ENCODE assay signal across 19 mouse cellular contexts in genomic region chr9:45066735-45067134, GRCm38 (mm10). TPM values are rescaled to one million over a fixed set of nuclear protein-coding genes. Genes with fewer than 3 reads are reported as not detected.
"Had no signal": no experiment of that assay in that cellular context is flagged by ENCODE, and none has a peak within 500 bp of the region (broad histone marks: within the 10 kb centered on the region; RNA-seq: fewer than 3 reads in every experiment).

No protein-coding gene starts in this region.

- H3K4me2 ChIP-seq: lung, embryonic 14.5 days; midbrain, embryonic 11.5 days; midbrain, embryonic 13.5 days; neural tube, embryonic 12.5 days; stomach, embryonic 15.5 days had no signal

- H3K9ac ChIP-seq: liver, embryonic 14.5 days; lung, embryonic 14.5 days; midbrain, embryonic 13.5 days; neural tube, embryonic 12.5 days; stomach, embryonic 15.5 days had no signal

- ATAC-seq: midbrain, embryonic 13.5 days; midbrain, embryonic 16.5 days had no signal

- H3K27ac ChIP-seq: liver, embryonic 14.5 days; midbrain, embryonic 13.5 days; neural tube, embryonic 12.5 days; stomach, embryonic 15.5 days; stomach, postnatal 0 days had no signal

- H3K4me1 ChIP-seq: megakaryocyte, embryonic 14.5 days; midbrain, embryonic 13.5 days; neural tube, embryonic 12.5 days; stomach, embryonic 15.5 days had no signal

- DNase-seq: lung, adult 18-20 months; lung, embryonic 14.5 days; lung, postnatal 14 days; lung, postnatal 36 days; right cerebral cortex, postnatal 14 days; thymus, adult 2 months; thymus, postnatal 25 days; thymus, postnatal 4 days had no signal

- H3K27me3 ChIP-seq: midbrain, embryonic 13.5 days; neural tube, embryonic 12.5 days; stomach, embryonic 15.5 days had no signal

- H3K9me3 ChIP-seq: megakaryocyte, embryonic 14.5 days; midbrain, embryonic 13.5 days; neural tube, embryonic 12.5 days; stomach, embryonic 15.5 days had no signal

- H3K36me3 ChIP-seq: midbrain, embryonic 13.5 days; neural tube, embryonic 12.5 days; stomach, embryonic 15.5 days had no signal

- H3K4me3 ChIP-seq: megakaryocyte, embryonic 14.5 days; midbrain, embryonic 13.5 days; neural tube, embryonic 12.5 days; stomach, embryonic 15.5 days had no signal

RNA-seq across cellular contexts. Expression of gene Jaml, which starts 12.2 kb away (rescaled TPM):
- polyA plus RNA-seq: neural tube, embryonic 14.5 days; testis, adult 2 months had no signal

RNA-seq across cellular contexts. Expression of gene Mpzl2, which starts 27.1 kb away (rescaled TPM):
- polyA plus RNA-seq: neural tube, embryonic 14.5 days had no signal

RNA-seq across cellular contexts. Expression of gene Cd3e, which starts 57.3 kb away (rescaled TPM):
- polyA plus RNA-seq: liver, embryonic 14.5 days; liver, embryonic 16.5 days; lung, embryonic 14.5 days; midbrain, embryonic 11.5 days; midbrain, embryonic 13.5 days; midbrain, embryonic 16.5 days; neural tube, embryonic 12.5 days; stomach, postnatal 0 days had no signal
